Mouse (Mus musculus) hindbrain, embryonic 14.5 days (tissue): ENCODE measurements around the gene Lgals7. TPM values are rescaled to one million over a fixed set of nuclear protein-coding genes. Genes with fewer than 3 reads are reported as not detected.

ENCODE experiments used
- ATAC-seq: fragments of 200-750 bp; cut with Nextera tagmentation; 2 replicates; pipeline ENCODE4 v1.8.0; 2017; ENCODE audit warnings: moderate number of reproducible peaks, mild to moderate bottlenecking, moderate TSS enrichment, moderate library complexity; ENCODE audit not compliant: low FRiP score
- DNase-seq: peaks from one replicate; pipeline ENCODE4 v3.0.0-alpha.2; 2015; ENCODE audit warnings: low spot score
- H3K27ac ChIP-seq: fragments of 300-500 bp; sonication (generic); 2 replicates; pipeline ENCODE4 v1.5.1; 2014; ENCODE audit warnings: mild to moderate bottlenecking, moderate library complexity
- H3K27me3 ChIP-seq: fragments of 300-500 bp; sonication (generic); 2 replicates; pipeline ENCODE4 v1.6.1; 2014; ENCODE audit warnings: mild to moderate bottlenecking, low read length, mixed read lengths; ENCODE audit not compliant: control insufficient read depth, insufficient read depth
- H3K36me3 ChIP-seq: fragments of 300-500 bp; sonication (generic); replicated peaks from 2 replicates; pipeline ENCODE4 v1.6.1; 2014; ENCODE audit not compliant: control insufficient read depth, insufficient read depth
- H3K4me1 ChIP-seq: fragments of 300-500 bp; sonication (generic); replicated peaks from 2 replicates; pipeline ENCODE4 v1.6.1; 2014; ENCODE audit warnings: antibody characterized with exemption, low read length, mixed read lengths; ENCODE audit not compliant: control insufficient read depth, insufficient read depth
- H3K4me2 ChIP-seq: fragments of 300-500 bp; sonication (generic); replicated peaks from 2 replicates; pipeline ENCODE4 v1.6.1; 2014; ENCODE audit warnings: mild to moderate bottlenecking, moderate library complexity
- H3K4me3 ChIP-seq: fragments of 300-500 bp; sonication (generic); replicated peaks from 2 replicates; pipeline ENCODE4 v1.5.1; 2014; ENCODE audit warnings: mild to moderate bottlenecking, low read length
- H3K9ac ChIP-seq: fragments of 300-500 bp; sonication (generic); 2 replicates; pipeline ENCODE4 v1.6.1; 2014
- H3K9me3 ChIP-seq: fragments of 300-500 bp; sonication (generic); 2 replicates; pipeline ENCODE4 v1.6.1; 2016; ENCODE audit warnings: low read length; ENCODE audit not compliant: control insufficient read depth
- WGBS: fragments of 180-500 bp; shearing (Covaris S2); extraction: QIAGEN DNeasy Blood & Tissue Kit; methylation state at CpG from one replicate; pipeline ENCODE4 v1.1.7; 2014; 5-methylcytosine and 5-hydroxymethylcytosine counted together
- polyA plus RNA-seq: library from polyadenylated mRNA; unstranded; fragments of >200 nt; fragmentation: Nextera tagmentation; extraction: Ambion mirVana; gene quantifications from 2 replicates; pipeline ENCODE4 v1.2.1, GENCODE M21; 2014

Lgals7 gene
- polyA plus RNA-seq, 1 experiment from 2014 or later: 3.0 TPM

DNA sequence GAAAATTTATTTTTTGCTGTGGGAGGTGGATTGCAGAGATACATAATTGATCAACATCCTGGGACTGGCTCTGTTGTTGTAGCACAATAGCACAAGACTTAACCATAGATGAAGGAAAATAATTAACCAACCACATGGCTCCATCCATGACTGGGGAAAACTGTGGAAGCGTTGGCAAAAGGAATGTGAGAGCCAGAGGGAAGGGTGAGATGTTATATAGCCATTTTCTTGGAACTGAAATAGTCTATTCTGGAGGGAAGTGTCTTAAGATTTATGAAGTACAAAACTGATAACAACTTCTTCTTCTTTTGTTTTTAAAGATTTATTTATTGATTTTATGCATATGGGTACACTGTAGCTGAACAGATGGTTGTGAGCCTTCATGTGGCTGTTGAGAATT is 16.4 kb upstream of the Lgals7 start:
- H3K4me2 ChIP-seq: no peak overlapping the region
- DNase-seq: no peak
- no peaks in the 10 kb centered on the region for H3K9me3 ChIP-seq
- no peak for ATAC-seq
- no peak overlapping the region for H3K4me3 ChIP-seq
- H3K27me3 ChIP-seq: no peaks in the 10 kb centered on the region
- no peak overlapping the region for H3K27ac ChIP-seq
- 77% methylated on average over 1 of the region's 1 CpGs for WGBS
- no peaks in the 10 kb centered on the region for H3K36me3 ChIP-seq
- H3K4me1 ChIP-seq: no peaks in the 10 kb centered on the region
- no peak overlapping the region for H3K9ac ChIP-seq

DNA sequence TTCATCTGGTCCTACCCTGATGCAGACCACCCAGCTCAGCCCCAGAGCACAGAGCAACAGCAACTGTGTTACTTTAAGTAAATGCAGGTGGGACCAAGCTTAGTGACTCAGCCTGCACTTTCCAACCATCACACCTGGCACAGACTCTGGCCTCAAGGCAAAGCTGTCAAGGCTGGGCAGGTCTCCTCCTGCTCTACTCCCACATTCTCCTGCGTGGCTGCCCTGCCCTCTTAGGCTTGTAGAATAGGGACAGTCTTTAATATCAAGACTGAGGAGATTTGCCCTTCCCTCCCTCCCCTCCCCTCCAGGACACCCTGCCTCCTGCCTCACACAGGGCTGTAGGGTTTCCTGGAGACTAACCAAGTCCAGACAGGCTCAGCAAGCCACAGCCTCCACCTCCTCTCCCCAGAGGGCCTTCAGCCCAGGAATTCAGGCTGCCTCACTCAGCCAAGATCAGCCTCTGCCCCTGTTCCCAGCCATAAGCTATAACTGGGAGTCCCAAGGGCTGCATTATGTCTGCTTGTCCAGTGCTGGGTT is 13.9 kb upstream of the Lgals7 start:
- H3K27me3 ChIP-seq: no peaks in the 10 kb centered on the region
- no peak overlapping the region for H3K27ac ChIP-seq
- no peak overlapping the region for H3K4me2 ChIP-seq
- no peaks in the 10 kb centered on the region for H3K36me3 ChIP-seq
- no peak overlapping the region for H3K9ac ChIP-seq
- DNase-seq (no peak), ATAC-seq (no peak)
- no peaks in the 10 kb centered on the region for H3K9me3 ChIP-seq
- H3K4me1 ChIP-seq: no peaks in the 10 kb centered on the region
- H3K4me3 ChIP-seq: no peak overlapping the region
- 56% methylated on average over 1 of the region's 1 CpGs for WGBS

DNA sequence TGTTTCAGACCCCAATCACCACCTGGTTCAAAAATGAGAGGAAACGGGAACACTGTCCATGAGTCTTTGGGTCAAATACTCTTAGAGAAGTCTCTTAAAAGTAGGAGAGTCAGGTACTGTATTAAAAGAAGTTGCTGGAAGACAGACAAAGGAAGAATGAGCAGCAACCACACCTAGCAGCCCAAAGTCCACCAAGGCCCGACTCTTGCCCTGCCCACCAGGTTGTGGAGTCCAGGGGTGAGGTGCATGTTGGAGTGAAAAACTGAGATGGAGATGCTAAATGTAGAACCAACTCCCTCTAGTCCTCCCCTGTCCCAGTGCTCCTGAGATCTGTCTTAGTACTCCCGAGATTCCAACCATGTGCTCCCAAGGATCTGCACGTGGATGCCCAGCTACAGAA is 13.0 kb upstream of the Lgals7 start:
- DNase-seq (no peak), ATAC-seq (no peak)
- Histone ChIP-seq H3K9ac (no peak overlapping the region), H3K4me2 (no peak overlapping the region), H3K27me3 (no peaks in the 10 kb centered on the region), H3K9me3 (no peaks in the 10 kb centered on the region), H3K36me3 (no peaks in the 10 kb centered on the region), H3K4me1 (no peaks in the 10 kb centered on the region), H3K27ac (no peak overlapping the region), H3K4me3 (no peak overlapping the region)
- WGBS: 81% methylated on average over 4 of the region's 4 CpGs

DNA sequence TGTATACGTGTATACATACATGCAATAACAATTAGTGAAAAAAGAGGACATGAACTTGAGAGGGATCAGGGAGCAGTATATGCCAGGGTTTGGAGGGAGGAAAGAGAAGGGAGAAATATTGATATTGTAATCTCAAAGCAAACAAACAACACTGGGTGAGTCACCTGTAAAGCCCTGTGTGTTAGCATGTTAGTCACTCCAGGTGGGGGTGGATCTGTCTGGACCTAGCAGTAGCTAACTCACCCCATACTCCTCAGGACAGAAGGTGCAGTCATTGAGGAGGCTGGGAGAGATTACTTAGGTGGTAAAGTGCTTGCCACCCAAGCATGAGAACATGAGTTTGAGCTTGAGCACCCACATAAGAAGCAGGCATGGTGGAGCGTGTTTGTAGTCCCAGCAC is 3.7 kb upstream of the Lgals7 start:
- Histone ChIP-seq H3K9me3 (no peaks in the 10 kb centered on the region), H3K4me3 (no peak overlapping the region), H3K4me1 (no peaks in the 10 kb centered on the region), H3K4me2 (no peak overlapping the region), H3K36me3 (no peaks in the 10 kb centered on the region), H3K27me3 (no peaks in the 10 kb centered on the region), H3K9ac (no peak overlapping the region), H3K27ac (no peak overlapping the region)
- DNase-seq: no peak
- no peak for ATAC-seq
- 86% methylated on average over 2 of the region's 2 CpGs for WGBS

DNA sequence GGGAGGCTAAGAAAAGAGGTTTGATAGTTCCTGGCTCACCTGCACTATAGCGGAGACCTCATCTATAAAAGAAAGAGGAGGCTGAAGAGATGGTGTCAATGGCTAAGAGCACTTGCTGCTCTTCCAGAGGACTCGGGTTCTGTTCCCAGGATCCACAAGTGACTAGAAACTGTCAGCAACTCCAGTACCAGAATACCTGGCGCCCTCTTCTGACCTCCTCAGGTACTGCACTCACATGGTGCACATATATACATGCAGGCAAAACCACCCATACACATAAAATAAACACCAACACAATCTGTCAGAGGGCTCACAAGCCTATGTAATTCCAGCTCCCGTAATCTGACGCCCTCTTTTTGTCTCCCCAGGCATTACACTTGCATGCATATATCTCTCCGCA is 2.8 kb upstream of the Lgals7 start:
- Histone ChIP-seq H3K4me2 (no peak overlapping the region), H3K27me3 (no peaks in the 10 kb centered on the region), H3K4me1 (no peaks in the 10 kb centered on the region), H3K9me3 (no peaks in the 10 kb centered on the region), H3K4me3 (no peak overlapping the region), H3K9ac (no peak overlapping the region), H3K27ac (no peak overlapping the region), H3K36me3 (no peaks in the 10 kb centered on the region)
- ATAC-seq: no peak
- 90% methylated on average over 6 of the region's 6 CpGs for WGBS
- DNase-seq: no peak

GRCm38 (mm10) chr7:28862817-28863499 is 695 bp upstream of the Lgals7 start:
- Histone ChIP-seq H3K4me2 (no peak overlapping the region), H3K36me3 (no peaks in the 10 kb centered on the region), H3K9me3 (no peaks in the 10 kb centered on the region), H3K27me3 (no peaks in the 10 kb centered on the region), H3K9ac (no peak overlapping the region), H3K4me3 (no peak overlapping the region), H3K4me1 (no peaks in the 10 kb centered on the region; the same call in 1 of the 2 replicates), H3K27ac (no peak overlapping the region)
- ATAC-seq (no peak), DNase-seq (no peak)
- WGBS: 83% methylated on average over 15 of the region's 15 CpGs

GRCm38 (mm10) chr7:28864288-28864750 is 666 bp downstream of the Lgals7 start:
- no peak for ATAC-seq
- Histone ChIP-seq H3K27ac (no peak overlapping the region), H3K4me1 (no peaks in the 10 kb centered on the region; the same call in 1 of the 2 replicates), H3K4me2 (no peak overlapping the region), H3K27me3 (no peaks in the 10 kb centered on the region), H3K36me3 (no peaks in the 10 kb centered on the region), H3K4me3 (no peak overlapping the region), H3K9me3 (no peaks in the 10 kb centered on the region), H3K9ac (no peak overlapping the region)
- DNase-seq: no peak
- WGBS: 47% methylated on average over 9 of the region's 9 CpGs

DNA sequence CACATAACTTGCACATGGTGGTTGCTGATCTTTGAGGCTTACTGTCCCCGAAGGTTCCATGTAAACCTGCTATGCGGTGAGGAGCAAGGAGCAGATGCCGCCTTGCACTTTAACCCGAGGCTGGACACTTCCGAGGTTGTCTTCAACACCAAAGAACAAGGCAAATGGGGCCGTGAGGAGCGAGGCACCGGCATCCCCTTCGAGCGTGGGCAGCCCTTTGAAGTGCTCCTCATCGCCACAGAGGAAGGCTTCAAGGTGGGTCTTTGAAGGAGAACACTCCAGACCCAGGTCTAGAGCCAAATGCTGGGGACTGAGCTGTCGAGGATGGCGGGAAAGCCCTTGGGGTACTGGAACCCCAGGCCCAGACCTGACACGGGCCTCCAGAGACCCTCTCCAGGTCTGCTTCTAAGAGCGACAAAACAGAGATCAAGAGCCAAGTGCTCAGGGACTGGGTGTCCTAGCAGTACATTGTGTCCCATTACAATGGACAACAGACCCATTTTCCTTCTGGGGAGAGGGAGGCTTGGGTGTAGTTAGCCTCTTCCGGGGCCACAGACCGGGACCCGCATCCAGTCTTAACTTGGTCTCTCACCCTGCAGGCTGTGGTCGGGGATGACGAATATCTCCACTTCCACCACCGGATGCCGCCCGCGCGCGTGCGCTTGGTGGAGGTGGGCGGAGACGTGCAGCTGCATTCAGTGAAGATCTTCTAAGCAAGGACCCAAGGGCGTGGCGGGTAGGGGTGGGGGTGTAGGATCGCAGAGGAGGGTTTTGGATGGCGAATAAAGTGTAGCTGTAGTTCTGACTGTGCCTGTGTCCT is 2.0 kb downstream of the Lgals7 start:
- no peaks in the 10 kb centered on the region for H3K36me3 ChIP-seq
- no peaks in the 10 kb centered on the region; the same call in 1 of the 2 replicates for H3K4me1 ChIP-seq
- H3K27me3 ChIP-seq: no peaks in the 10 kb centered on the region
- 44% methylated on average over 33 of the region's 33 CpGs for WGBS
- no peak overlapping the region for H3K27ac ChIP-seq
- no peaks in the 10 kb centered on the region for H3K9me3 ChIP-seq
- H3K4me2 ChIP-seq: peak overlapping the region; percentile 52
- H3K4me3 ChIP-seq: peak overlapping the region; percentile 16
- H3K9ac ChIP-seq: peak overlapping the region; percentile 46
- ATAC-seq (peak; percentile 51), DNase-seq (peak; percentile 71)

DNA sequence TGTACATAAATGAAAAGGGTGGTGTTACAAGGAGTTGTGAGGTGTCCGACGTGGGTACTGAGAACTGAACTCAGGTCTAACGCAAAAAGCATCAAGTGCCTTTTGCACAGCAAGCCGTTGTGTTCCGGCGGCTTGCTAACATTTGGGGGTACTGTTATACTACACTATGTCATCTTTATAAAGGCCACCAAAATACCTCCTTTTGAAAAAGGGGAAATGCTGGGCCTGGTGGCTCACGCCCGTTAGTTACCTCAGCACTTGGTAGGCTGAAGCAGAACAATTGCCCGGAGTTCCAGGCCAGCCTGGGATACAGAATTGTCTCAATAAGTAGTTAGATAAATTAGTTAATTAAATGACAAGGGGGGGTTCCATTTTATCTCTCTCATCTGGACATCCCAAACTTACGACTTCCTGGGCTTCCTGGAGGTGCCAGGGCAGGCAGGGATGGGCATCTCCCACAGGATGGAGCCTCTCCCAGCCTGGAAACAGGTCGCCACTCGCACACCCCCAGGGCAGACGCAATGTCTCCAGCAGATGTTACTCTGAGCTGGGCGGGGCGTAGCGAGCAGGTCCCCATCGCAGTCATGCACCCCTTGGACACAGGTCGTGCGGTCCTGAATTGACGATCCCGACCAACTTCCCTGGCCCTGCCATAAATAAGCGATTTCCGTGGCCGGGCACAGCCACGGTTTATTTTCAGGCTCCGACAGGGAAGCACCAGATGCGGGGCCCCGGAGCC is 3.3 kb downstream of the Lgals7 start:
- 95% methylated on average over 28 of the region's 28 CpGs for WGBS
- DNase-seq (no peak), ATAC-seq (no peak)

More for the DNA sequence above, 3.3 kb downstream of the Lgals7 start:
- Histone ChIP-seq H3K4me1 (no peaks in the 10 kb centered on the region; the same call in 1 of the 2 replicates), H3K9ac (no peak overlapping the region), H3K36me3 (no peaks in the 10 kb centered on the region), H3K27ac (no peak overlapping the region), H3K4me2 (no peak overlapping the region), H3K9me3 (no peaks in the 10 kb centered on the region), H3K4me3 (no peak overlapping the region), H3K27me3 (no peaks in the 10 kb centered on the region)
